18 mouse cellular contexts compared by ENCODE assay signal in the genomic region with DNA sequence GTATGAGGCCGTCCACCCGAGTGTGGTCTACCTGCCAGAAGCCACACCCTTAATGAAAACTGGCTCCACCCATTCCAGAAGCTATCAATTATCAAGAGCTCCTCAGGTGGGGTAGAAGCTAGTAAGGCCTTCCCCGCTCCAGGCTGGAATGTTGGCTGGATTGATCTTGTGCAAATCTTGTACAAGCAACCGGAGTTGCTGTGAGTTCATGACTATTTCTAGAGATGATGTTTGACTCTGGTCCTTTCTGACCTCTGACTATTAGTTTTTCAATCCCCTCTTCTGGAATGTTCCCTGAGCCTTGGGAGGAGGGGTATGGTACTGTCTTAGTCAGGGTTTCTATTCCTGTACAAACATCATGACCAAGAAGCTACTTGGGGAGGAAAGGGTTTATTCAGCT.
A peak's percentile ranks its signal among the peaks of the same experiment; 100 is the strongest.
DNase-seq lines count a peak whose midpoint lies in the region; ATAC-seq lines count a peak whose summit lies in the region.
"Had no signal": no experiment of that assay in that cellular context is flagged by ENCODE, and none has a peak within 500 bp of the region (broad histone marks: within the 10 kb centered on the region; RNA-seq: fewer than 3 reads in every experiment).

No protein-coding gene starts in this region.

- WGBS in heart, embryonic 11.5 days (ENCODE audit: insufficient replicate concordance), result 91% methylated on average over 4 of the region's 4 CpGs
- 93% methylated on average over 4 of the region's 4 CpGs for WGBS in midbrain, embryonic 11.5 days
- 94% methylated on average over 4 of the region's 4 CpGs for WGBS in midbrain, embryonic 14.5 days

- H3K27ac ChIP-seq in heart, embryonic 11.5 days (ENCODE audit: low read depth, low read length), result no peak overlapping the region
- H3K27ac ChIP-seq in midbrain, embryonic 11.5 days (ENCODE audit: low read depth, low read length), result no peak overlapping the region
- no peak overlapping the region for H3K27ac ChIP-seq in midbrain, embryonic 14.5 days (replicated peaks; ENCODE audit: low read depth, low read length)

- peak; percentile 60 for DNase-seq in heart, adult 11 months
- peak; percentile 64 for DNase-seq in midbrain, embryonic 11.5 days (ENCODE audit: low spot score, missing footprints)
- no peak for DNase-seq in midbrain, embryonic 14.5 days
- DNase-seq: adrenal gland, adult 2 months; adrenal gland, adult 8-10 months; adrenal gland, postnatal 10 days; adrenal gland, postnatal 14 days; adrenal gland, postnatal 25 days; adrenal gland, postnatal 36 days; B cell, adult 2 months; cerebellum, adult 11 months; cerebellum, adult 11-12 months; cerebellum, adult 18-20 months had no signal

- H3K27me3 ChIP-seq in heart, embryonic 11.5 days (ENCODE audit: control insufficient read depth, insufficient read depth, low read length), result no peaks in the 10 kb centered on the region
- no peaks in the 10 kb centered on the region for H3K27me3 ChIP-seq in midbrain, embryonic 11.5 days (ENCODE audit: control insufficient read depth, insufficient read depth, low read length)
- no peaks in the 10 kb centered on the region for H3K27me3 ChIP-seq in midbrain, embryonic 14.5 days (ENCODE audit: control insufficient read depth, insufficient read depth, low read length)
- H3K27me3 ChIP-seq: Patski had no signal

- H3K4me2 ChIP-seq in heart, embryonic 11.5 days, result no peak overlapping the region
- H3K4me2 ChIP-seq in midbrain, embryonic 11.5 days, result no peak overlapping the region
- no peak overlapping the region for H3K4me2 ChIP-seq in midbrain, embryonic 14.5 days (ENCODE audit: low read length)

- no peak for ATAC-seq in heart, embryonic 11.5 days (replicated peaks; ENCODE audit: insufficient number of reproducible peaks, low FRiP score, low TSS enrichment)
- no peak for ATAC-seq in midbrain, embryonic 11.5 days (ENCODE audit: low FRiP score)
- no peak for ATAC-seq in midbrain, embryonic 14.5 days (ENCODE audit: low FRiP score, low TSS enrichment)
- ATAC-seq: activated CD4-positive, CD25-positive, alpha-beta regulatory T cell, adult 4 months; CD4-positive, CD25-positive, alpha-beta regulatory T cell, adult 4 months; Patski had no signal

- no peaks in the 10 kb centered on the region for H3K36me3 ChIP-seq in heart, embryonic 11.5 days (ENCODE audit: control insufficient read depth, insufficient read depth, low read length)
- H3K36me3 ChIP-seq in midbrain, embryonic 11.5 days (ENCODE audit: control insufficient read depth, insufficient read depth, low read length), result no peaks in the 10 kb centered on the region
- no peaks in the 10 kb centered on the region for H3K36me3 ChIP-seq in midbrain, embryonic 14.5 days (ENCODE audit: control insufficient read depth, insufficient read depth, low read length)
- H3K36me3 ChIP-seq: G1E had no signal

- H3K4me1 ChIP-seq in heart, embryonic 11.5 days (ENCODE audit: control insufficient read depth, insufficient read depth, low read length), result no peaks in the 10 kb centered on the region
- no peaks in the 10 kb centered on the region for H3K4me1 ChIP-seq in midbrain, embryonic 11.5 days (ENCODE audit: control insufficient read depth, insufficient read depth, low read length)
- no peaks in the 10 kb centered on the region for H3K4me1 ChIP-seq in midbrain, embryonic 14.5 days (ENCODE audit: control insufficient read depth, insufficient read depth, low read length)

- H3K9ac ChIP-seq in heart, embryonic 11.5 days (ENCODE audit: low read depth, low read length), result no peak overlapping the region
- H3K9ac ChIP-seq in midbrain, embryonic 11.5 days (ENCODE audit: low read length), result no peak overlapping the region
- H3K9ac ChIP-seq in midbrain, embryonic 14.5 days (replicated peaks; ENCODE audit: low read length), result no peak overlapping the region

- no peaks in the 10 kb centered on the region for H3K9me3 ChIP-seq in heart, embryonic 11.5 days (replicated peaks; ENCODE audit: control insufficient read depth, low read length)
- no peaks in the 10 kb centered on the region for H3K9me3 ChIP-seq in midbrain, embryonic 11.5 days (ENCODE audit: control insufficient read depth, low read length)
- H3K9me3 ChIP-seq in midbrain, embryonic 14.5 days (ENCODE audit: control insufficient read depth, low read length), result no peaks in the 10 kb centered on the region

- H3K4me3 ChIP-seq in heart, embryonic 11.5 days (ENCODE audit: low read depth, low read length), result no peak overlapping the region
- H3K4me3 ChIP-seq in midbrain, embryonic 11.5 days (ENCODE audit: low read depth, low read length), result no peak overlapping the region
- H3K4me3 ChIP-seq in midbrain, embryonic 14.5 days (replicated peaks; ENCODE audit: low read depth, low read length), result no peak overlapping the region
